Mouse (Mus musculus) CD8-positive naive resting alpha-beta T cell, adult 2 months (primary cell): Measurements from ENCODE around the gene Eme1.
"Not testable (repeated sequence)": the region's sequence is repeated elsewhere in the genome, so short reads cannot be mapped to it uniquely, and the experiment has no call there.

Experiments used
- DNase-seq, 2 experiments: peaks; one replicate each; pipeline ENCODE4 v3.0.0; 2022; ENCODE audit warnings: low read depth in 2 of 2, low spot score in 2 of 2

Eme1 gene

DNA sequence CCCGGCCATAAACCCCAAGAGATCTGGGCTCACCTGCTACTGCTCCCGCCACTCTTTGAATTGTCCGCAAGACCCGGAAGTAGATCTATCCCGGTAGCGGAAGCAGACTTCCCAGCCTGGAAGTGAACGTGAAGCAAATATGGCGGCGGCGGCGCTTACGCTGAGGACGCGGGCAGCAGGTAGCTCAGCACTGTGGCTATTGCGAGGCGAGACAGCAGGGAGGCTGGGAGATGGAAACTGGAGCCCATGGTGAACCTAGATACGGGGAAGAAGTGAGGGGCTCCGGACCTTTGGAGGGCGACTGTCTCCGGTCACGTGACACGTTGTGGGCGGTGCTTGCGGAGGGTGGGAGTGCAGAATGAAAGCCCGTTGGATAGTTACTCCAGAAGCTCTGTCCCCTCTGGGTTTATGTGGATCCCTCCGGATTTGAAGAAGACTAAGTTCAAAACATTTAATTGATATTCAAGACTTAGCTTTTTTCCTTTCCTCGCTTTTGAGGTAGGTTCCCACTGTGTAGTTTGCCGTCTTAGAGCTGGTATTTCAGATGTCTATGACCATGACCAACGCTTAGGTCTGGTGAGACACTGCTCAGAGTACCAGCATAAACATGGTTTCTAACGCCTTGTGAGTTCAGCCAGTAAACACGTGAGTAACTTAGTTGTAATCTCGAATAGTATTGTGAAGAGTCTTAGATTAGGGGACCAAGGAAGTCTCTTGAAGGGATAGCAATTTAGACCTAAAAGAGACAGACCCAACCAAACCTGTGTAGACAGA is at the start of gene Eme1, which contains the start of gene Mrpl27:
Gene Eme1 (minus strand): TSS at position 302 of the 774 bp plus-strand sequence.
Gene Mrpl27 (plus strand): TSS at position 105 of the 774 bp plus-strand sequence.
- DNase-seq, result peak; percentile 63 to 82

DNA sequence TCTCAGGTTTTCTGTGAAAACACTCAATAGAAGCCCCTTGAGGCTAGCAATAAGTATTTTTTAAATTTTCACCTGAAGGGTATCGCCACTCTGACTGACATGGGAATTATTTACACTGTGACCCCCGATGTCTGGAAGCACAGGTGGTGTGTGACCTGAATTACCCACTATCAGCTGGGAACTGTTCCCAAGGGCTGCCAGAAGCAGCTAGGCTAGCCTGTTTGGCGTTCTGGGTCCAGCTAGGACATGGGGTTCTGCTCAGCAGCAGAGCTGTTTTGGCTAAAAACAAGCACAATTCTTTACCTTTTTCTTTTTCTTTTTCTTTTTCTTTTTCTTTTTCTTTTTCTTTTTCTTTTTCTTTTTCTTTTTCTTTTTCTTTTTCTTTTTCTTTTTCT is 48.4 kb upstream of the Eme1 start:
- no peak for DNase-seq

DNA sequence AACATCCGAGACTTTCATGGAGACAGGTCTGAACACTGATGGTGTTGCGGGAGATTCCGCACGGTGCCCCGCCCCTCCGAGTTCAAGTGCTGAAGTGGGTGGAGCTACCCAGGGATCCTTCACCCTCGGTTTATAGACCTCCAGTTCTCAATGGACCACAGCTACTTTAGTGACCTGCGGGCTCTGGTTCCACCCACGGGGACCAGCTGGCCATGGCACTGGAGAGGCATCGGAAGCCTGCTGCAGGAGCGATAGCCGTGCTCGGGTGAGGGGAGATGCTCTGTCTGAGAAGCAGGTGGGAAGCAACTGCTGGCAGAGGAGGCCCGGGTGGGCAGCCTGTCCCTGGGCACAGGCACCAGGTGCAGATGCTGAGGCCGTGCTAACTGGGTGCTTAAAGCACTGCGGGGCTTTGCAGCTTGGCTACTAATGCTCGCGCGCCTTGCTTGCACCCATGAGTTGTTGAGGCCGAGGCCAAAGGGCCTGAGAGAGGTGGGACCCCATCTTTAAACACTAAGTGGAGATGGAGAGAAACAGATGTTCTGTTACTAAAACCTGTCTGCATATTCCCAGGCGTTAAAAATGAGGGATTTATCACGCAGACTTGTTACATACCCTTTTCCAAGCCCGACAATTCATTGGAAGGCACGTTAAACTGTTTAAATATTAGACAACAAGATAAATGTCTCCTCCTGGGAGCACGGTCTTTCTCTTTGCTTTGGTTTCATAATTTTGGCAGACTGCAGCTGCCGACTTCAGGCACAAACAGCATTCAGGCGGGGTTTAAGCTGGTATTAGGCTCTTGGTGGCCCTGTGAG is 47.8 kb upstream of the Eme1 start:
- no peak for DNase-seq

DNA sequence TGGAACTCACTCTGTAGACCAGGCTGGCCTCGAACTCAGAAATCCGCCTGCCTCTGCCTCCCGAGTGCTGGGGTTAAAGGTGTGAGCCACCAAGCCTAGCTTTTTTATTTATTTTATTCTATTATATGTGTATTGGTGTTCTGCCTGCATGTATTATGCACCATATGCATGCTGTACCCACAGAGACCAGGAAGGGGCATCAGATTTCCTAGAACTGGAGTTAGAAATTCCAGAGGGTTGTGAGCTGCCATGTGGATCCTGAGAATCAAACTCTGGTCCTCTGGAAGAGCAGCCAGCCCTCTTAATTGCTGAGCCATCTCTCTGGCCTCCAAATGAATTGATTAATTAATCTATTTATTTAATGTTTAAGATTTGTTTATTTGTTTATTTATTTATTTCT is 45.6 kb upstream of the Eme1 start:
- no peak for DNase-seq

DNA sequence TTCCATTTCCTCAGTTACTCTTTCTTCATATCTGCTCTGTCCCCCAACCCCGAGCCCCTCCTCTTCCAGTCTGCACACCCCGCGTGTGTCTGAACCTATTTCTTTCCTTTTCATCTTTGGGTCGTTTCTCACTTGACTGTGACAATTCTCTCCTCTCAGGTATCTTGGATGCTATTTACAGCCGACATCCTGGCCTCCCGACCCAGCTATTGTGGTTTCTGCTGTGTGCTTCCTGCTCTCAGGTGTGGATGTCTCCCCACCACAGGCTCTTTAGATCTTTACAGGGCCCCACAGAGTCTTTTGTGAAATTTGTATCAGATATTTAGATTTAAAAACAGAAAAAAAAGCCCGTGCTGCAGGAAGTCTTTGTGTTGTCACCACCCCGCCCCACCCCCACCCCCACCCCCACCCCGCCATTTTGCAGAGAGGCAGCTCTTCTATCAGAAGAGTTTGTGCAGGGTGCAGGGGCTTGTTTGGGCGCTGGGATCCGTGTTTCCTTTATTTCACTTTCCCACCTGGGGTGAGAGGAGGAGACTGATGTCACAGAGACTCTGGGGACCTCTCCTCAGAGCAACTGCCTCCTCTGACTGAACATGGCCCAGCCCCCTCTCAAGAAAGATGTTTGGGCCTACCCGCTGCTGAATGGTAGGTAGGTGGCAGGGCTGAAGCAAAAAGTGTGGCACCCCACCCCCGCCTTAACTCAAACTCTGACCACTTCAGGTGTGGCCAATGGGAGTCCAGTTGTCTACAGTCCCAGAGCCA is 44.1 kb upstream of the Eme1 start:
- peak; percentile 57 to 73 for DNase-seq

DNA sequence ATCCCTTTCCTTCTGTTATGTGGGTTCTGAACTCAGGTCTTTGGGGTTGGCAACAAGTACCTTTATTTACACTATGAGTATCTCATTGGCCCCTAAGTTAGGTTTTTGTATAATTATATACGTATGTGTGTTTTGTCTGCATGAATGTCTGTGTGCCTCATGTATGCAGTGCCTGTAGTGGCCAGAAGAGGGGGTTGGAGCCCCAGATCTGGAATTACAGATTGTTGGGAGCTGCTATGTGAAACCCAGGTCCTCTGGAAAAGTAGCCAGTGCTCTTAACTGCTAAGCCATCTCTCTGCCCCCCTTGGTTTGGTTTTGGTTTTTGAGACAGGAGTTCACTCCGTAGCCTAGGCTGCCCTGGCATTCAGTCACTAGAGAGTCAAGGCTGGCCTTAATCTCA is 43.4 kb upstream of the Eme1 start:
- peak in 1 of 2 experiments; percentile 56 for DNase-seq

DNA sequence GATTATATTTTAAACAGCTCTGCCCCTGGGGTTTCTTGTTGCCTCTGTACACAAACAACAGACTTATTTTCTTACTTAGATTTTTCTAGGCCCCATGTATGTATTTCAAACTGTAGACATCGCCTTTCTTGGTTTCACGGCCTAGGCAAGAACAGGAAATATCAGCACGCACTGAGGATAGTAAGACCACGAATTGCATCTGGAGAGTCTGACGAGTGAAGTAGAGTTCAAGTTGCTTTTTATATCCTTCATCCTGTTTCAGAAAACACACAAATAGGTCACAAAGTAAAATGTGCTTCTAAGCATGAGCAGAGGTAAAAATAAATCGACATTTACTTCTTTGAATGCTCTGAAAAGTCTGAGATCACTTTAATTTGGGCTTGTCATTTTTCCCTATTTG is 41.7 kb upstream of the Eme1 start:
- DNase-seq, result no peak

DNA sequence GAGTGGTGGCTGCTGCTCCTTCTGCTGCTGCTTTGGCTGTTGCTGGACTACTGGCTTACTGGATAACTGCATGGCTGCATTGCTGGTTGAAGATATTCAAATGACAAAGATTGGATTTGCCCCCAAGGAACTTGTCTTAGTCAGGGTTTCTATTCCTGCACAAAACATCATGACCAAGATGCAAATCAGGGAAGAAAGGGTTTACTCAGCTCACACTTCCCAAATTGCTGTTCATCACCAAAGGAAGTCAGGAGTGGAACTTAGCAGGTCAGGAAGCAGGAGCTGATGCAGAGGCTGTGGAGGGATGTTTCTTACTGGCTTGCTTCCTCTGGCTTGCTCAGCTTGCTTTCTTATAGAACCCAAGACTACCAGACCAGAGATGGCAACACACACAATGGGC is 38.7 kb upstream of the Eme1 start:
- not testable (repeated sequence) for DNase-seq

DNA sequence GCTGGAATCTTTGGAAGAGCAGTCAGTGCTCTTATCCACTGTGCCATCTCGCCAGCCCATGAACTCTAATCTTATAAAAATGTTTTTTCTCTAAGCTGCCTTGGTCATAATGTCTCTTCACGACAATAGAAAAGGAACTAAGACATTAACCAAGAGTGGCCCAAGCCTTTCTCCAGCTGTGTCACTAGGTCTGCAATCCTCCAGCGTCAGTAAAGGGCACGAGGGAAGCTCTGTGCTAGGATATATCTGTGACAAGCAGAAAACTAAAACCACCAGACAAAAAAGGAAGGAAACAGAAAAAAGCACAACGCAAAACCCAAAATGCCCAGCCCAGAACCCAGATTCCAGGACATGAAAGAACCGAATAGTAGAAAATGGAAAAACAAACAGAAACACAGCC is 33.4 kb upstream of the Eme1 start:
- no peak for DNase-seq

DNA sequence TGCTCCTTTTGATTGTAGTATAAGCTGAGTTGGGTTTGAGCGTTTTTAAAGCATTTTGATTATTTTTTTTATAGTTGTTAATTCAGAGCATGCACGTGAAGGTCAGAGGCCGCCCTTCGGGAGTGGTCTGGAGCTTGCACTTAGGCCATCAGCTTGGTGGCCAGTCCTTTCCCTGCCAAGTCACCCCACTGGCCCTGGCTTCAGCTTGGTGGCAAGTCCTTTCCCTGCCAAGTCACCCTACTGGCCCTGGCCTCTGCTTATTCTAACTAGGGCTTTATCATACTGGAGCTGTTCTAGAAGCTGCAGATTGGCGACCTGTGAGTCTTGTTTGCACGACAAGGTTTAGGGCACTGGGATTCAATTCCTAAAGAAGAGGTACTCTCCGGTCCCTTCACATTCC is 28.7 kb upstream of the Eme1 start:
- no peak for DNase-seq

DNA sequence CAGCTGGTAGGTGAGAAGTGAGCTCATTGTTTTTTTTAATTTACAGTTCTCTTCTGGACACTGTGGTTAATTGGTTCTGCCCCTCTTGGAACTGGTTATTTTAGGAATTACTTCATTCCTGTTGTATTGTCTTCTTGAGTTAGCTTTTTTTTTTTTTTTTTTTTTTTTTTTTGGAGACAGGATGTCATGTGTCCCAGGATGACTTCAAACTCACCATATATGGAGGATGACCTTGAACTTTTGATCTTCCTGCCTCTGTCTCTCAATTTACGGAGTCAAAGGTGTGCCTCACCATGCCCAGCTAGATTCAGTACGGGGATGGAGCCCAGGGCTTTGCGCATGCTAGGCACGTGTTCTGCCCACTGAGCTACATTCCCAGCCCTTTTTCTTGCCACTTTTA is 27.9 kb upstream of the Eme1 start:
- no peak for DNase-seq

DNA sequence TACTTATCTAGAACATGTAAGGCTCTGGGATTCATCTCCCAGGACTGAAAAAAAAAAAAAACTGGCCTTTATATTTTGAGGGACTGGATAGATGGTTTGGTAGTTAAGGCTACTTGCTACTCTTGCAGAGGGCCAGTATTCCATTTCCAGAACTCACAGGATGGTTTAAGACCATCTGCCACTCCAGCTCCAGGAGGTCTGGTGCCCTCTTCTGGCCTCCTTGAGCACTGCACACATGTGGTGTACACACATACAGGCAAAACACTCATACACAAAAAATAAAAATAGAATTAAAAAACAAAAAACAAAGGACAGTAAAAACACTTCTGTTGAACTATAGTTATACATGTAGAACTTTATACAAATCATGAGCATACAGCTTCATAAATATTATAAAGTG is 26.9 kb upstream of the Eme1 start:
- no peak for DNase-seq

DNA sequence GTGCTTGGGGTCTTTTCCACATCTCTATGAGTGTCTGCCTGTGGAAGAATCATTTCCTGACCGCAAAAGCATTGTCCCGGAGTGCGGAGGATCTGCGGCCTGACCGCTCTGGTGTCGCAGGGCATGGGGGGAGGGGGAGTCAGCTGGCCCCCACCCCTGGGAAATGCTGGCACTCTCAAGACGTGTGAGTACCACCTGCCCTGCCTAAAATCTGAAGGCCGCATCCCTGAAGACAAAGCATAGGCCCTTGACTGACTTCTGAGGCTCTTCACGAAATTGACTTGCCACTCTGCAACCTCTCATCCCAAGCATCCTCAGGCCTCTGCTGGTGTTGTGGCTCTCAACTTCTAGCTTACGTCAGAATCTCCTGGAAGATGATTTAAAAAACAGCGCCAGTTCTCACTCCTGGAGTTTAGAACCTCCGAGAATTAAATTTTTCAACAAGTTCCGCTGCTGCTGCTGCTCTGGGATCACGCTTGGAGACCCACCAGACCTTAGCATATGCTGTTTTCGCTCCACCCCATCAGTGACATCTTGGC is 23.9 kb upstream of the Eme1 start:
- DNase-seq, result no peak

DNA sequence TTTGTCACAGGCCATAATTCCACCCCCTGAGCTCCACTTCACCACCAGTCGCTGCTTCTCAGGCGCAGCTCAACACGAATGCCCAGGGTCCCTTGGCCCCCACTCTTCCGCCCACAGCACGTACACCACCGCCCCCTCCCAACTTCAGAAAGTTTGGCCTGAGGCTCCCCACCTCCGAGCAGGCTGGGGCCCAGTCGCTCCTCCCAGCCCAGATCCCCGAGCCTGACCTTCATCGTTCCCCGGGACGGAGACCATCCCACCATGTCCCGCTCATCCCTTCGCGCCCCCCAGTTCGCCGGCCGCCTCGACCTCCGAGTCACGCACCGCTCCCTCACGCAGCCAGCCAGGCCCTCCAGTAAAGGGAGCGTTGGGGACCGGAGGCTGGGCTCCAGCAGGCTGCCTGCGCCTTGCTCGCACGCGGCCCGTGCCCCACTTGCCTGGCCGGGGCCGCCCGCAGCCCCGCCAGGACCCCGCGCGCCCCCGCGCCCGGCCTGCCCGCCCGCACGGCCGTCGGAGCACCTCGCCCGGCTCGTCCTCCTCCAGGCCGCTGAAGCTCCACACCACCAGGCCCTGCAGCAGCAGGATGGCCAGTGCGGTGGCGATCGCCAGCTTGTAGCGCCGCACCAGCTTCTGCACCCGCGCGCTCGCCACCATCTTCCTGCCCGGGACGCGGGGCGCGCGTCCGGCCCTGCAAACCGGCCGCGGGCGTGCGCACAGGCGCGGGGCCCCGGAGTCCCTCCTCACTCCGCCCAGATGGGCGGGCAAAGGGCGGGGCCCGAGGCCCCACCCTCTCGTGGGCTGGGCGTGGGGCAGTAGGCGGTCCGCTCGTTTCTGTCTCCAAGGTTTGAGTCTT is 23.2 kb upstream of the Eme1 start, which contains the start of gene Xylt2:
Gene Xylt2 (minus strand): TSS at position 762 of the 853 bp plus-strand sequence.
- DNase-seq, result peak; percentile 87 to 91

DNA sequence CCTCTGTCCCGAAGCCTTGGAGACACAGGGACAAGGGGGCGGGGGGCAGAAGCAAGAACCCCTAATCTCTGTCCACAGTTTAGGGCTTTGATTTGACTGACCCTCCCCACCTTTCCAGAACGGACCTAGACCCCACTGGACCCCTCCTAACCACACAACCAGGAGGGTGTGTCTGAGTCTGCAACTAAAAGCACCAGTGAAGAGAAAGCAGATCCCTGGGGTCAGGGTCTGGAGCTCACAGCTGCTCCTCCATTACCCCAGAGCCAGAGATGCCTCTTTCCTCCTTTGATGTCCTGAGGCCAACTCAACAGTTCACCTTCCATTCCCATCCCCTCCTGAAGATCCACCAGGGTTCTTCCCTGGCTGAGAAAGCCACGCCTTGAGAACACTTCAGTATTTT is 22.5 kb upstream of the Eme1 start:
- DNase-seq, result no peak

DNA sequence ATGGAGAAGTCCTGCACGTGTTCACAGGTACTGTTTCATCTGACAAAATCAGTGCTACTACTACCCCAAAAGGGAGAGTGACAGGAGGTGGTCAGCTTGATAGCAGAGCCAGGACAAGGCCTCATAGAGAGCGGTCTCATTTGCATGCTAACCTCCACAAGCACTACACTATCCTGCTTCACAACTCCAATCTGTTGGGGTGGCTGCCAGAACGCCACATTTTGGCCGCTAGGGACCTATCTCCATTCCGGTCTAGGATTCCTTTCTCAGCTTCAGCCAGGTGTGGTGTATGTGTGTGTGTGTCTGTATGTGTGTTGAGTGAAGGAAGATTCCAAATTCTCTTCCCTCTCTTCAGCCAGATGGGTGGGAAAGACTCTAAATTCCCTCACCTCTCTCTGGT is 21.7 kb upstream of the Eme1 start:
- no peak for DNase-seq

DNA sequence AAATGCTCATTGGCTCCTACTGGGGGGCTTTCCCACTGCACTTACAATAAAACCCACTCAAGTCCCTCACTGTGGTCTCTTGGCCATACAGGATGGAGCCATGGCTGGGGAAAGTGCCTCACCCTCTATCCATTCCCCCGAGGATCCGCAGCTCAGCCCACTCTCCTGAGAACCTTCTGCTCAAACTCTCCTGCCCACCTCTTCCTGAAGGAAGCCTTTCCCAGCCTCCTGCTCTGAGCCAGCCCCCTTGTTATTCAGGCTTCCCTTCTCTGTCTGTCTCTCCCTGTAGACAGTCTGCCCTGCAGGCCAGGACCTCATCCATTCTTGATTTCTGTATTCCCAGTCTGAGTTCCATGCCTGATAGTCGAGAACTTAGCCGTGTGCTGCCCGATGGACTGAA is 21.2 kb upstream of the Eme1 start:
- no peak for DNase-seq

DNA sequence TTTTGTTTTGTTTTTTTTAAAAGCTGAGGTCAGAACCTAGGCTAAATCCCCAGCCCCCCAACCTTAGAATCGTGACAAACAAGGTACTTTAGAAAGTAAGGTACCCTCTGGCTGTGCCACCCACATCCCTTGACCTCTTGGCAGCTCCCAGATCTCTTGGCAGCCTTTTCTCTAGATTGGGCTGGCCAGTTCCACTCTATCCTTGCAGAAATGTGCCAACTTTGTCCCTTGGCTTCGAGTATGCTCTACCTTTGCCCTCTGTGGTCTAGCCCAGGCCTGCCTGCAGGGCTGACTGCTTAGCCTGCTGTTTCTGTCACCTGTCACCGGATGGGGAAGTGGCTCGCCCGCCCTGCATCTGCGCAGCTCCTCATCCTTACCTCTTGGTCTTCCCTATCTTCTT is 11.5 kb upstream of the Eme1 start:
- DNase-seq, result no peak

DNA sequence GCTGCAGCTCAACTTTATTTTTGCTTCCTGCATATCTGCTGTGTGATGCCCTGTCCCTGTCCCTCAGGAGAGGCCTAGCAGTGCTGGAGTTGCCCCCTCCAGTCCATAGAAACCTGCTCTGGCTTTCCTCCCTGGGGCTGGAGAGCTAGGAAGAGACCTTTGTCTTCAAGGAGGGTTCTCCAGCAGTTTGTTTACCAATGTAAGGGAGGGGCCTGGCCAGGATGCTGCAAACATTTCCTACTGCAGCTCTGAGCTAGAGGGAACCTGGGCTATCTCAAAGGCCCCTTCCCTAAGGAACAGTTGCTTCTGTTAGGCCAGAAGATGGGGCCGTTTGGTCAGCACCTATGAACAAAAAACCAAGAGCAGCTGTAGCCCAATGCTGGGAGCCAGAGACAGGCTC is 7.6 kb upstream of the Eme1 start:
- no peak for DNase-seq

DNA sequence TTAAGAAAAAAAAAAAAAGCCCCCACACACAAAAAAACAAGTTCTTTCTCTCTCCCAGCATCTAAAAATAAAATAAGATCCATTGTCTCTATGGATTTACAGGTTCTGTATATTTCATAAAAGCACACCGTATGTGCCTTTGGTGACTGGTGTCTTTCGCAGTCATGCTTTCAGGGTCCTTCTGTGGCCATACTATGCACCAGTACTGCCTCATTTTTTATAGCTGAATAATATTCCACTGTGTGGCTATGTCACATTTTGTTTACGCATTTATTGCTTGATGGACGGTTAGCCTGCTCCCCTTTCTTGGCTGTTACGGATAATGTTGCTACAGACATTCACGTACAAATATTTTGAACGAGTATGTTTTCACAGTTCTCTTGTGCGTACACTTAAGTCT is 791 bp downstream of the Eme1 start:
- no peak for DNase-seq
